Mouse (Mus musculus) liver, postnatal 0 days (tissue): Measurements from ENCODE around the gene Ctrl. TPM values are rescaled to one million over a fixed set of nuclear protein-coding genes. Genes with fewer than 3 reads are reported as not detected.
A peak's percentile ranks its signal among the peaks of the same experiment; 100 is the strongest.

Experiments
- ATAC-seq: fragments of 200-750 bp; cut with Nextera tagmentation; 2 replicates; pipeline ENCODE4 v1.8.0; 2017; ENCODE audit warnings: mild to moderate bottlenecking, moderate library complexity
- DNase-seq: peaks from one replicate; pipeline ENCODE4 v3.0.0-alpha.2; 2016
- H3K27ac ChIP-seq: fragments of 300-500 bp; sonication (generic); 2 replicates; pipeline ENCODE4 v1.5.1; 2014; ENCODE audit warnings: antibody characterized with exemption, moderate library complexity, mild to moderate bottlenecking, low read depth
- H3K27me3 ChIP-seq: fragments of 300-500 bp; sonication (generic); 2 replicates; pipeline ENCODE4 v1.6.1; 2014; ENCODE audit warnings: low read length, control low read depth, mixed read lengths; ENCODE audit not compliant: insufficient read depth
- H3K36me3 ChIP-seq: fragments of 300-500 bp; sonication (generic); replicated peaks from 2 replicates; pipeline ENCODE4 v1.6.1; 2014; ENCODE audit warnings: mild to moderate bottlenecking, control low read depth, low read length, moderate library complexity, mixed read lengths; ENCODE audit not compliant: insufficient read depth
- H3K4me1 ChIP-seq: fragments of 300-500 bp; sonication (generic); 2 replicates; pipeline ENCODE4 v1.6.1; 2014; ENCODE audit warnings: antibody characterized with exemption, mild to moderate bottlenecking, control low read depth; ENCODE audit not compliant: insufficient read depth
- H3K4me2 ChIP-seq: fragments of 300-500 bp; sonication (generic); 2 replicates; pipeline ENCODE4 v1.6.1; 2014; ENCODE audit warnings: low read depth, mild to moderate bottlenecking, low read length, moderate library complexity, mixed read lengths
- H3K4me3 ChIP-seq: fragments of 300-500 bp; sonication (generic); 2 replicates; pipeline ENCODE4 v1.5.1; 2014; ENCODE audit warnings: low read depth, low read length
- H3K9ac ChIP-seq: fragments of 300-500 bp; sonication (generic); replicated peaks from 2 replicates; pipeline ENCODE4 v1.6.1; 2014; ENCODE audit warnings: mild to moderate bottlenecking, moderate library complexity
- H3K9me3 ChIP-seq: fragments of 300-500 bp; sonication (generic); 2 replicates; pipeline ENCODE4 v1.6.1; 2016; ENCODE audit warnings: mild to moderate bottlenecking, control low read depth, low read length, mixed read lengths
- CTCF ChIP-seq: sonication (generic); IDR thresholded peaks from 2 replicates; pipeline ENCODE4 v1.5.1; 2016; ENCODE audit warnings: antibody characterized with exemption, low read depth
- EP300 ChIP-seq: IDR thresholded peaks from 2 replicates; pipeline ENCODE4 v1.6.1; 2016; ENCODE audit warnings: antibody characterized with exemption, low read depth, mild to moderate bottlenecking
- WGBS: fragments of 180-500 bp; shearing (Covaris S2); extraction: QIAGEN DNeasy Blood & Tissue Kit; methylation state at CpG from one replicate; pipeline ENCODE4 v1.1.7; 2014; ENCODE audit not compliant: insufficient replicate concordance; 5-methylcytosine and 5-hydroxymethylcytosine counted together
- polyA plus RNA-seq: library from polyadenylated mRNA; unstranded; fragments of >200 nt; fragmentation: Nextera tagmentation; extraction: Ambion mirVana; gene quantifications from 2 replicates; pipeline ENCODE4 v1.2.1, GENCODE M21; 2015

Ctrl gene
- polyA plus RNA-seq, 1 experiment from 2014 or later: 0.16 TPM

GRCm38 (mm10) chr8:105900941-105901616 is 32.6 kb downstream of the Ctrl start:
- TF ChIP-seq CTCF (no peak), EP300 (peak; percentile 83)
- 15% methylated on average over 16 of the region's 16 CpGs for WGBS
- Histone ChIP-seq H3K9ac (peak overlapping the region; percentile 98), H3K4me1 (peaks cover 13% of the 10 kb centered on the region), H3K9me3 (no peaks in the 10 kb centered on the region), H3K4me2 (peak overlapping the region; percentile 72), H3K27ac (peak overlapping the region; percentile 97), H3K27me3 (no peaks in the 10 kb centered on the region), H3K4me3 (peak overlapping the region; percentile 93), H3K36me3 (no peaks in the 10 kb centered on the region)
- ATAC-seq: peak; percentile 52
- no peak for DNase-seq

- no peaks in the 10 kb centered on the region for H3K36me3 ChIP-seq
- under 1% methylated on average over 50 of the region's 68 CpGs for WGBS
- H3K9ac ChIP-seq: peak within 1 kb of the TSS; percentile 98
- H3K9me3 ChIP-seq: no peaks in the 10 kb centered on the region
- no peaks in the 10 kb centered on the region for H3K27me3 ChIP-seq
- H3K4me2 ChIP-seq: peak within 1 kb of the TSS; percentile 72
- peaks cover 13% of the 10 kb centered on the region for H3K4me1 ChIP-seq
- ATAC-seq (peak; percentile 95), DNase-seq (peak; percentile 95)
- no peak for TF ChIP-seq EP300
- TF ChIP-seq CTCF: no peak
- H3K27ac ChIP-seq: peak within 1 kb of the TSS; percentile 97
- peak within 1 kb of the TSS; percentile 93 for H3K4me3 ChIP-seq
Measured at GRCm38 (mm10) chr8:105900180-105900940, 33.3 kb downstream of the Ctrl start, which contains the start of gene Pskh1. Gene Pskh1 (plus strand): TSS chr8:105900441.

- WGBS: 72% methylated on average over 9 of the region's 9 CpGs
- H3K4me1 ChIP-seq: peaks cover 13% of the 10 kb centered on the region
- H3K4me3 ChIP-seq: no peak overlapping the region
- H3K9me3 ChIP-seq: no peaks in the 10 kb centered on the region
- ATAC-seq: no peak
- peaks cover 4% of the 10 kb centered on the region for H3K36me3 ChIP-seq
- no peak for DNase-seq
- H3K4me2 ChIP-seq: no peak overlapping the region
- no peak overlapping the region for H3K9ac ChIP-seq
- TF ChIP-seq CTCF (no peak), EP300 (no peak)
- H3K27me3 ChIP-seq: no peaks in the 10 kb centered on the region
- no peak overlapping the region for H3K27ac ChIP-seq
Measured at GRCm38 (mm10) chr8:105897801-105898480, 35.7 kb downstream of the Ctrl start.

- WGBS: 31% methylated on average over 11 of the region's 11 CpGs
- ATAC-seq: peak; percentile 92
- Histone ChIP-seq H3K4me3 (no peak within 1 kb of the TSS), H3K9me3 (no peaks in the 10 kb centered on the region), H3K27me3 (no peaks in the 10 kb centered on the region), H3K4me2 (no peak within 1 kb of the TSS), H3K4me1 (no peaks in the 10 kb centered on the region), H3K36me3 (peaks cover 41% of the 10 kb centered on the region), H3K9ac (no peak within 1 kb of the TSS), H3K27ac (no peak within 1 kb of the TSS)
- TF ChIP-seq EP300: no peak
- TF ChIP-seq CTCF: 0 out of 2 replicates have a peak, but pooled peaks have one; percentile 15
- DNase-seq: peak; percentile 77
Measured at GRCm38 (mm10) chr8:105893339-105893738, 40.3 kb downstream of the Ctrl start, which contains the start of gene Nrn1l. Gene Nrn1l (plus strand): TSS chr8:105893567.

GRCm38 (mm10) chr8:105892432-105892831 is 41.2 kb downstream of the Ctrl start:
- H3K4me2 ChIP-seq: no peak overlapping the region
- H3K27me3 ChIP-seq: no peaks in the 10 kb centered on the region
- peak; percentile 32 for DNase-seq
- H3K4me3 ChIP-seq: no peak overlapping the region
- H3K9me3 ChIP-seq: no peaks in the 10 kb centered on the region
- ATAC-seq: no peak
- 79% methylated on average over 6 of the region's 6 CpGs for WGBS
- no peak overlapping the region for H3K9ac ChIP-seq
- no peak overlapping the region for H3K27ac ChIP-seq
- TF ChIP-seq EP300 (no peak), CTCF (peak; percentile 67)
- no peaks in the 10 kb centered on the region for H3K4me1 ChIP-seq
- peaks cover 50% of the 10 kb centered on the region for H3K36me3 ChIP-seq

- DNase-seq (no peak), ATAC-seq (no peak)
- Histone ChIP-seq H3K9ac (no peak overlapping the region), H3K27me3 (no peaks in the 10 kb centered on the region), H3K4me3 (no peak overlapping the region), H3K4me2 (no peak overlapping the region), H3K27ac (no peak overlapping the region), H3K4me1 (no peaks in the 10 kb centered on the region), H3K9me3 (no peaks in the 10 kb centered on the region), H3K36me3 (peaks cover 66% of the 10 kb centered on the region)
- 87% methylated on average over 6 of the region's 6 CpGs for WGBS
- TF ChIP-seq EP300 (no peak), CTCF (no peak)
Measured at GRCm38 (mm10) chr8:105890870-105891269, 42.8 kb downstream of the Ctrl start.
